Mouse (Mus musculus) limb, embryonic 10.5 days (tissue): Measurements from ENCODE around the gene Mrps35. TPM values are rescaled to one million over a fixed set of nuclear protein-coding genes. Genes with fewer than 3 reads are reported as not detected.

ENCODE experiments used
- DNase-seq: peaks from one replicate; pipeline ENCODE4 v3.0.0-alpha.2; 2017; ENCODE audit warnings: low spot score
- H3K27ac ChIP-seq: fragments of 300-500 bp; sonication (generic); 2 replicates; pipeline ENCODE4 v1.5.1; 2016; ENCODE audit warnings: mild to moderate bottlenecking
- H3K27me3 ChIP-seq: fragments of 300-500 bp; sonication (generic); 2 replicates; pipeline ENCODE4 v1.6.1; 2016; ENCODE audit warnings: low read depth, mild to moderate bottlenecking; ENCODE audit not compliant: poor library complexity, severe bottlenecking
- H3K36me3 ChIP-seq: fragments of 300-500 bp; sonication (generic); 2 replicates; pipeline ENCODE4 v1.6.1; 2016; ENCODE audit warnings: mild to moderate bottlenecking, moderate library complexity
- H3K4me1 ChIP-seq: fragments of 300-500 bp; sonication (generic); 2 replicates; pipeline ENCODE4 v1.6.1; 2016
- H3K4me3 ChIP-seq: fragments of 300-500 bp; sonication (generic); 2 replicates; pipeline ENCODE4 v1.5.1; 2016; ENCODE audit warnings: mild to moderate bottlenecking, moderate library complexity
- H3K9me3 ChIP-seq: fragments of 300-500 bp; sonication (generic); replicated peaks from 2 replicates; pipeline ENCODE4 v1.6.1; 2016; ENCODE audit warnings: mild to moderate bottlenecking
- WGBS: fragments of 180-500 bp; shearing (Covaris S2); methylation state at CpG from one replicate; pipeline ENCODE4 v1.1.7; 2016; 5-methylcytosine and 5-hydroxymethylcytosine counted together
- polyA plus RNA-seq: library from polyadenylated mRNA; unstranded; fragments of >200 nt; fragmentation: Nextera tagmentation; extraction: Ambion mirVana; gene quantifications from 2 replicates; pipeline ENCODE4 v1.2.1, GENCODE M21; 2016

Gene Mrps35
- polyA plus RNA-seq, 1 experiment from 2014 or later, result 119 TPM

DNA sequence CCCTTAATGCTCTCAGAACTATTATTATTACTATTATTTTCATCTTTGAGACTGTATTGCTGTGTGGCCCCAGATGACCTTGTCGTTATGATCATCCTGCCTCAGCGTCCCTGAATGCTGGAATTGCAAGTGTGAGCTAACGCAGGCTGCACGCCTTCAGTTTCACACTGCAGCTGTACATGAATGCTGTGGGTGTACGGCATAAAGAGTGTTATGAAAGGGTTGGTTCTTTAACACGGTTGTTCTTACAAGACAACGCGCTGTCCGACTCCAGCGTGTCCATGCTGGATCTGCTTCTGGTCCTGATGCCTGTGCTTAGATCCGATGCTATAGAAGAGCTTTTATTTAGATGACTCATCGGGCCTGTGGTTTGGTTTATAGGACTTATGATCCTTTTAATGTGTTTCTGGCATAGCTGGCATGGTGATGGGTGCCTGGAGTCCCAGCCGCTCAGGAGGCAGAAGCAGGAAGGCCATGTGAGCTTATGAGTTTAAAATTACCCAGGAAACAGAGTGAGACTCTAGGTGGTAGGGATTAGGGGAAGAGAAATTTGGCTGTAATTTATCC, 6.8 kb downstream of the Mrps35 start:
- Histone ChIP-seq H3K9me3 (no peaks in the 10 kb centered on the region), H3K4me1 (0 out of 2 replicates have a peak, but pooled peaks cover 4% of the 10 kb centered on the region), H3K36me3 (peaks cover 84% of the 10 kb centered on the region), H3K4me3 (no peak overlapping the region), H3K27ac (no peak overlapping the region), H3K27me3 (no peaks in the 10 kb centered on the region)
- DNase-seq, result peak; percentile 10
- WGBS, result 98% methylated on average over 13 of the region's 13 CpGs

DNA sequence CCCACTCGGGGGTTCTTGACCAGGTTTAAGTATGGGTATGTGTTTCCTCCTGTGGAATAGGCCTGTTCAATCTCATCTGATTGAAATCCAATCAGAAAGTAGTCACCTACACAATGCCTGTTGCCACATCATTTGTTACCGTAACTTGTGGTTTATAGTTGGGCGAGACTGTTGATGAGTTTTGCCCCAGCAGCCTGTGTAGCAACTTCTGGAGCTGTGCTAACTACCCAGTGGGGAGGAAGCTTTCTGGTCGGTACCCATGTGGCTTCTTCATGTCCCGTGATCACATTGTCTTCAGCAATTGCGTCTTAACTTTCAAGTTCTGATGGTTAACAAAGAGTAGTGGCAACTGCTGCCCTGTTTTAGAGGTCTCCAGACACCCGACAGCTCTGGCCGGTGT, 9.1 kb downstream of the Mrps35 start:
- DNase-seq, result no peak
- Histone ChIP-seq H3K9me3 (no peaks in the 10 kb centered on the region), H3K4me1 (no peaks in the 10 kb centered on the region), H3K36me3 (peaks cover 99% of the 10 kb centered on the region), H3K4me3 (no peak overlapping the region), H3K27me3 (no peaks in the 10 kb centered on the region), H3K27ac (no peak overlapping the region)
- WGBS, result 95% methylated on average over 8 of the region's 8 CpGs

DNA sequence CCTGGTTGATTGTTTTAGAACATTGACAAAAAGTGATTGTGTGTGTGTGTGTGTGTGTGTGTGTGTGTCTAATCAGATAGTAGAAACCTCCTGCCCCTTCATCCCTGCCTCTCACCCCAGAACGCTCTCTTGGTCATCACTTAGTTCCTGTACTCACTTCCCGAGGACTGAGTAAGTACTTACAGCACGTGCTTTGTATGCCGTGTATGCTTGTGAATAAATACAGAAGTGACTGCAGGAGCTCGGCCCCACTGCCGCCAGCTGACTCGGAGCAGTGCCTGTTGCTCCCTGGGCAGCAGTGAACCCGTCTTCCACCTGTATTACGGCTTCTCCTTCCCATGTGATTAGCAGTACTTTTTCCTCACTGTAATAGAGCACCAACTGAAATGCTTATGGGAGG, 9.9 kb downstream of the Mrps35 start:
- DNase-seq, result no peak
- Histone ChIP-seq H3K27me3 (no peaks in the 10 kb centered on the region), H3K4me1 (no peaks in the 10 kb centered on the region), H3K27ac (no peak overlapping the region), H3K4me3 (no peak overlapping the region), H3K9me3 (no peaks in the 10 kb centered on the region), H3K36me3 (peaks cover 99% of the 10 kb centered on the region)
- 92% methylated on average over 9 of the region's 9 CpGs for WGBS

DNA sequence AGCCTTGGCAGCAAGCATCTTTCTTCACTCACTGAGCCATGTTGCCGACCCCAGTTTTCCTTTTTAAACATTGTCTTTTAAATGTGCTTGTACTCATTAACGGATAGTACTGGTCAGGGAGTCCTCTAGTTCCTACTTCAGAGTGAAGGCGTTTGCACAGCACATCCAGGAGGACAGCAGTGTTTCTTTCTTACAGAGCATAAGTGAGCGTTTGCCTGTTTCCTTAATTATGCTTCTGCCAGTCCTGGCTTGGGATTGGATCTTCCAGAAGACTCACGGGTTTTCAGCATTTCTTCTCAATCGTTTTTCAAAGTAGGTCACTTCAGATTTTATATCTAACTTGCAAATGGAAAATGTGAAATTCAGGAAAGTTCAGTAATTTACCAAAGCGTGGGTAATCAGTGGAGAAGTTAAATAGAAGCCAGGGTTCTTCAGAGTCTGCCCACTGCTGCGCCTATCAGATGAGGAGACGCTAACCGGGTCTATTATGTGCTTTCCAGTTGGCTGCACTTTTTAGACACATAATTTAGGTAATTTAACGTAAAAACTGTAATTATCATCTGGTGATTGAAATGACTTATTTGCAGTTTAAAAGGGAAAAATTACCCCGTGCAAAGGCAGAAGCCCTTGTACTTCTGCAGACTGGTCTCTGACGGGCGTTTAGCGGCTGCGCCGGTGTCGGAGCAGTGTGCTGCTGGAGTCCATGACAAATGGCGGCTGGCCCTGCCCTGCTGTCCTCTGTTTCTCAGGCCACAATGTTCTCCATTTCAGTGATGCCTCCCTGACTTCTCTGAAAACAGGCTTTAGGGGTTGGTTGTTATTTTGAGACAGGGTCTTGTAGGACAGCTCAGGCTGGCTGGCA, 11.5 kb downstream of the Mrps35 start:
- peak; percentile 21 for DNase-seq
- Histone ChIP-seq H3K4me1 (no peaks in the 10 kb centered on the region), H3K36me3 (peaks cover 94% of the 10 kb centered on the region), H3K27ac (no peak overlapping the region), H3K4me3 (no peak overlapping the region), H3K9me3 (no peaks in the 10 kb centered on the region), H3K27me3 (no peaks in the 10 kb centered on the region)
- 89% methylated on average over 19 of the region's 19 CpGs for WGBS

DNA sequence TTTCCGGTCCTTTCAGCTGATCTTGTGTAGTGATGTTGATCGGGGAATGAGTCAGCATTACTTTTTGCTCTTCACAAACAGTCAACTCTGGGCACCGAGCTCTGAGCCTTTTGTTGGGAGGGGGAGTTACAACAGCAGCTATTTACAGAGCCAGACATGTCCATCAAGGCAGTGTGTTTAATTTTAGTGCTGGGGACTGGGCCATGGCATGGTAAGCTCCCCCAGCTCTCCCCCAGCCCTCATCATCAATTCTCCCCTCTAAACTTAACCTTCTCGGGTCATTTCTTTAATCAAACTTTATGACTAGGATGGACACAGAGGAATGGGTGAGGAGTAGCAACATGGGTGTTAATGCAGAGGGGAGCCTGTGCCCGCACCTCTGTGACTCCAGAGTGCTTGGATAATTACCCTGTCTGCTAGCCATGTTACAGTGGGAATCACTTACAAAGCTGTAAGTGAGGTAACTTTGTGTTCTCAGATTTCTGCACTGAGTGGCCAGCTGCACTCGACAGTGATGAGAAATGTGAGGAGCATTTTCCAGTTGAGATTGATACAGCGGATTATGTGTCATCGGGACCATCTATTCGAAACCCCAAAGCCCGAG, 12.9 kb downstream of the Mrps35 start:
- H3K9me3 ChIP-seq, result no peaks in the 10 kb centered on the region
- no peak overlapping the region for H3K4me3 ChIP-seq
- WGBS, result 89% methylated on average over 10 of the region's 10 CpGs
- DNase-seq, result peak; percentile 22
- no peak overlapping the region for H3K27ac ChIP-seq
- no peaks in the 10 kb centered on the region for H3K4me1 ChIP-seq
- peaks cover 93% of the 10 kb centered on the region for H3K36me3 ChIP-seq
- H3K27me3 ChIP-seq, result no peaks in the 10 kb centered on the region

DNA sequence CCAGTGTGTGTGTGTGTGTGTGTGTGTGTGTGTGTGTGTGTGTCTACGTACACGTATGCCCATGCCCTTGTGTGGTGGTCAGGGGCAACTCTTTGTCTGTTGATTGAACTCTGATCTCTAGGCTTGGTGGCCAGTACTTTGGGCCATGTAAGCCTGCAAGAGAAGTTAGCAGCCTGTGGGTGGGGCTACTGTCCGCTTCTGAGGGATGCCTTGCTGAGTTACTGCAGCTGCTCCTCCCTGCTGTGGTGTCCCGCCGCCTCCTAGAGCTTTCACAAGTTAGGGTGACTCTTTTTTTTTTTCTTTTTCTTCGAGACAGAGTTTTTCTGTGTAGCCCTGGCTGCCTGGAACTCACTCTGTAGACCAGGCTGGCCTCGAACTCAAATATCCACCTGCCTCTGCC, 16.8 kb downstream of the Mrps35 start:
- Histone ChIP-seq H3K36me3 (peaks cover 92% of the 10 kb centered on the region), H3K4me3 (no peak overlapping the region), H3K4me1 (no peaks in the 10 kb centered on the region), H3K27ac (no peak overlapping the region), H3K9me3 (no peaks in the 10 kb centered on the region), H3K27me3 (no peaks in the 10 kb centered on the region)
- WGBS, result 62% methylated on average over 7 of the region's 7 CpGs
- peak; percentile 18 for DNase-seq

DNA sequence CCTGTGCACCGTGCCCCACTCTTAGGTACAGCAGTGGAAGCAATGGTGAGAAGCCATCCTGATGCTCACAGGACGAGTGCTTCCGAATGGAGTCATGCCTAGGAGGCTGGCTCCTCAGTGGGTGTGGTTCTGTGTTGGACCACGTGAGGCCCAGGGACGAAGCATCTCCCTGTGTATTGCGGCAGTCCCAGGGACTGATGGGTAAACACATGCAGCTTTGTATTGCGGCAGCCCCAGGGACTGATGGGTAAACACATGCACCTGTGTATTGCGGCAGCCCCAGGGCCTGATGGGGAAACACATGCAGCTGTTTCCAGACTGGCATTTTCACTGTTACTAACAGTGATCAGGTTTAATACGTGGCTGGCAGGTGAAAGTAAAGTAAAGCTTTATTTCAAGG, 19.1 kb downstream of the Mrps35 start:
- peaks cover 86% of the 10 kb centered on the region for H3K36me3 ChIP-seq
- peak; percentile 22 for DNase-seq
- WGBS, result 92% methylated on average over 9 of the region's 9 CpGs
- no peaks in the 10 kb centered on the region for H3K27me3 ChIP-seq
- no peaks in the 10 kb centered on the region for H3K9me3 ChIP-seq
- no peaks in the 10 kb centered on the region for H3K4me1 ChIP-seq
- H3K27ac ChIP-seq, result no peak overlapping the region
- H3K4me3 ChIP-seq, result no peak overlapping the region

DNA sequence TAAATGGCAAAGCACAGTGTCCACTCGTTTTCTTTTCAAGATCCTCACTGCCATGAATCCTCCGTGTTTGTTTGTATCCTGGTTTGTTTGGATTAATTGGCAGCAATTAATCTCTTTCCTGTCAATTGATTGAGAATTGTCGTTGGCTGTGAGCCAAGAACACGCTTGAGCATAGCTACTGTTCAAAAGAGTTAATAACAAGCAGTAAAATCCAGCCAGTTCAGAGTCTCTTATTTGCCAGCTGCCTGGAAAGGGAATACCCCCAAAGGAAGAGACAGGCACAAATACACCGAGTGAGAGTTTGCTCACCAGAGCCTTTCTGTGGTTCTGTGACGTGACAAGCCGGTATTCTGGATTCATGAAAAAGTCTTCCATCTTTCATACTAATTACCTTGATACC, 19.5 kb downstream of the Mrps35 start:
- no peak overlapping the region for H3K4me3 ChIP-seq
- no peaks in the 10 kb centered on the region for H3K27me3 ChIP-seq
- DNase-seq, result no peak
- peaks cover 86% of the 10 kb centered on the region for H3K36me3 ChIP-seq
- no peak overlapping the region for H3K27ac ChIP-seq
- no peaks in the 10 kb centered on the region for H3K9me3 ChIP-seq
- WGBS, result 87% methylated on average over 7 of the region's 7 CpGs
- no peaks in the 10 kb centered on the region for H3K4me1 ChIP-seq

DNA sequence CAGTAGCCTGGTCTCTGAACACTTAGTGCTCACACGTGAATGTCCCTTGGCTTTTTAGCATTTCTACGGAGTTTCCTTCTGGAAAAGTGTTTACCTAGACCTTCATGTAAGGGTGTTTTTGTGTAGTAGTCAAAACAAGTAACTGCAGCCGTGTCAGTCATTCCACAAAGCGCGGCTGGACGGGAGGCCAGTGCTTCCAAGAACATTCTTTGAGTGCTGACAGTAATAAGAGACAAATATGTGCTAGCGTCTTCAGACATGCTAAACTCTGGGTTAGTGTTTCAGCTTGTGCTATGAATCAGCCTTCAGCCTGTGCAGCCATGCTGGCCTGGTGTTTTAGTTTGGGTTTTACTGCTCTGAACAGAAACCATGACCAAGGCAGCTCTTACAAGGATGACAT, 20.1 kb downstream of the Mrps35 start:
- 94% methylated on average over 7 of the region's 7 CpGs for WGBS
- H3K4me3 ChIP-seq, result no peak overlapping the region
- no peaks in the 10 kb centered on the region for H3K4me1 ChIP-seq
- peaks cover 88% of the 10 kb centered on the region for H3K36me3 ChIP-seq
- DNase-seq, result no peak
- no peaks in the 10 kb centered on the region for H3K27me3 ChIP-seq
- H3K9me3 ChIP-seq, result no peaks in the 10 kb centered on the region
- H3K27ac ChIP-seq, result no peak overlapping the region

DNA sequence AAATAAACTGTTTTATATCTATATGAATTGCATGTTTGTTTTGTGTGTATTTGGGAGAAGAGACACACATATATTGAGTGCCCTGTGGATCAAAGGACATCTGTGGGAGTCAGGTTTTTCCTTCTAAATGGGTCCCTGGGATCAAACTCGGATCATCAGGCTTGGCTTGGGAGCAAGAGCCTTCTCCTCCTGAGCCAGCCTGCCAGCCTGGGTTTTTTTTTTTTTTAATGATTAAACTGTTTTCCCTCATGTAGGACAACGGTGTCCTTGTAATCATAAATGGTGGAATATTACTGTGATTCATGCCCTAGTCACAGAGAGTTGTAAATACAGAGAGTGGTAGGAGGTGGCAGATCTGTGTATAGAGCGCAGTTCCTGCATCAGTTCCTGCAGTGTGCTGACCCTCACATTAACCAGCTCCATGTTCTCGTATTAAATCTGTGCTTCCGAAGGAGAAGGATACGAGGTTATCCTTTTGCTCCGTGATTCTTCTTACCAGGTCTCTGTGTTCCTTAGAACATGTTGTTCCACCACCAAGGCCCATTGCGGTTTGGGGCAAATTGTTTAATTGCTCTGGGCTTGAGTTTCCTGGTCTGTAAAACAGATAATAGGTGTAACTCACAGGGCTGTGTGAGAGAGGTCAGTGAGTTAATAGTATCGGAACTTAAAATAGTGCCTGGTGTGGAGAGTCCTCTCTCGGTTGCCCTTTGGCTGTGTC, 21.8 kb downstream of the Mrps35 start:
- Histone ChIP-seq H3K27ac (no peak overlapping the region), H3K27me3 (no peaks in the 10 kb centered on the region), H3K9me3 (no peaks in the 10 kb centered on the region), H3K4me3 (no peak overlapping the region), H3K36me3 (peaks cover 88% of the 10 kb centered on the region), H3K4me1 (no peaks in the 10 kb centered on the region)
- no peak for DNase-seq
- WGBS, result 84% methylated on average over 10 of the region's 10 CpGs

DNA sequence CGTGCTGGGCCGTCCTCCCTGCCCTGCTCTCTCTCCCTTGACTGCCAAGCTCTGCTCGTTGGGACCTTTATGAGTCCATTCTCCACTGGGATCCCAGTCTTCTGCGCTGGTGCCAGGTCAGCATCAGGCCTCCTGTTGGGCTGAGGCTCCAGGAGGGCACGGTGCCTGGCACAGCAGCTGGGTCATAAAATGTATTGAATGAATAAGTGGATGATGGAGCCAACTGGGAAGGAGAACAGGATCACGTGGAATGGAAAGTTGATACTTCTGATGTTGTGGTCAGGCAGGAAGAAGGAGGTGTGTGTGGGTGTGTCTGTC, 22.3 kb downstream of the Mrps35 start:
- Histone ChIP-seq H3K27ac (no peak overlapping the region), H3K36me3 (peaks cover 83% of the 10 kb centered on the region), H3K4me1 (no peaks in the 10 kb centered on the region), H3K4me3 (no peak overlapping the region), H3K27me3 (no peaks in the 10 kb centered on the region), H3K9me3 (no peaks in the 10 kb centered on the region)
- no peak for DNase-seq
- WGBS, result 77% methylated on average over 6 of the region's 6 CpGs

DNA sequence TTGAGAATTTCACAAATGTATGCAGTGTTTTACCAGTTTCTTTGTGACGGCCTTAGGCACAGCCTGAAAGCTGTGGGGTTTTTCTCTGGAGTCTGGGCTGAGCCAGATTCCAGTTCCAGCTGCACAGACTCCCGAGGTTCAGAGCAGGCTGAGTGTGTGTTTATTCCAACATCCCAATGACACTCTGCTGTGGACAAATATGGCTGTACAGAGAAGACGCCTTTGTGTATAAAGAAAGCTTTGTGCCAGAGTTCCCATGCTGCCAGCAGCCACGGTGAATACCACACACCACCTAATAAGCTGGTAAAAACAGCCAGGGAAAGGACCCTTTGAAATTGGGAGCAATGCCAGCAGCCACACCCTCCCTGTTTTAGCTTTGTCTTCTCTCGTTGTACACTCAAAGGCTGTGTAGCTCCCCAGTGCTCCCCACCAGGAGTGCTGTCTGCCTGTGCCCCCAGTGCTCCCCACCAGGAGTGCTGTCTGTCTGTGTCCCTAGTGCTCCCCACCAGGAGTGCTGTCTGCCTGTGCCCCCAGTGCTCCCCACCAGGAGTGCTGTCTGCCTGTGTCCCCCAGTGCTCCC, 33.3 kb downstream of the Mrps35 start:
- no peak for DNase-seq

DNA sequence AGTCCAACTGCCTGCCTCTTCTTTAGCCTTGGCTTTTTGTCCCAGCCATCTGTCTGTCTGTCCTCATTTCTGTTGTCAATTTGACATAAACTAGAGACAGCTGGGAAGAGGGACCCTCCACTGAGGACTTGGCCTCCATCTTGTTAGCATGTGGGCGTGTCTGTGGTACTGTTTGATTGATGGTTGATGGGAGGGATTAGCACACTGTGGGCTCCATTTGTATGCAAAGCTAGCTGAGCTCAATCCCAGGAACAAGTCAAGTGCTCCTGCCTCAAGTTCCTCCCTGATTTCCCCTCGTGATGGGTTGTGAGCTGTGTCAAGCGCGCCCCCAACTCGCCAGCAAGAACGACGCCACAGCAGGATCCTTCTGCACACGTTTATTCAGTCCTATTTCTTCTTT, 34.3 kb downstream of the Mrps35 start:
- no peaks in the 10 kb centered on the region for H3K9me3 ChIP-seq
- WGBS, result 83% methylated on average over 8 of the region's 8 CpGs
- no peak for DNase-seq

More for the DNA sequence above, 33.3 kb downstream of the Mrps35 start:
- H3K27me3 ChIP-seq, result no peaks in the 10 kb centered on the region
- no peak overlapping the region for H3K4me3 ChIP-seq
- WGBS, result 83% methylated on average over 5 of the region's 5 CpGs
- no peak overlapping the region for H3K27ac ChIP-seq
- peaks cover 39% of the 10 kb centered on the region for H3K36me3 ChIP-seq
- H3K4me1 ChIP-seq, result no peaks in the 10 kb centered on the region
- no peaks in the 10 kb centered on the region for H3K9me3 ChIP-seq

More for the DNA sequence above, 34.3 kb downstream of the Mrps35 start:
- Histone ChIP-seq H3K27me3 (no peaks in the 10 kb centered on the region), H3K36me3 (peaks cover 29% of the 10 kb centered on the region), H3K27ac (no peak overlapping the region), H3K4me1 (no peaks in the 10 kb centered on the region), H3K4me3 (no peak overlapping the region)
